Mouse (Mus musculus) lung, postnatal 0 days (tissue): ENCODE measurements around the gene Prdx1. TPM values are rescaled to one million over a fixed set of nuclear protein-coding genes. Genes with fewer than 3 reads are reported as not detected.

Source experiments
- ATAC-seq: fragments of 200-750 bp; cut with Nextera tagmentation; 2 replicates; pipeline ENCODE4 v1.8.0; 2017; ENCODE audit warnings: moderate library complexity
- DNase-seq: peaks from one replicate; pipeline ENCODE4 v3.0.0-alpha.2; 2016; ENCODE audit warnings: low spot score
- H3K27ac ChIP-seq: fragments of 300-500 bp; sonication (generic); 2 replicates; pipeline ENCODE4 v1.5.1; 2014; ENCODE audit warnings: antibody characterized with exemption, mild to moderate bottlenecking, low read length, mixed read lengths
- H3K27me3 ChIP-seq: fragments of 300-500 bp; sonication (generic); replicated peaks from 2 replicates; pipeline ENCODE4 v1.6.1; 2014; ENCODE audit warnings: low read length, mixed read lengths; ENCODE audit not compliant: insufficient read depth
- H3K36me3 ChIP-seq: fragments of 300-500 bp; sonication (generic); 2 replicates; pipeline ENCODE4 v1.6.1; 2014; ENCODE audit warnings: low read length, mixed read lengths; ENCODE audit not compliant: insufficient read depth
- H3K4me1 ChIP-seq: fragments of 300-500 bp; sonication (generic); 2 replicates; pipeline ENCODE4 v1.6.1; 2014; ENCODE audit warnings: antibody characterized with exemption, low read depth, low read length, mixed read lengths; ENCODE audit not compliant: insufficient read depth
- H3K4me2 ChIP-seq: fragments of 300-500 bp; sonication (generic); replicated peaks from 2 replicates; pipeline ENCODE4 v1.6.1; 2014; ENCODE audit warnings: low read depth, mild to moderate bottlenecking, low read length, moderate library complexity, mixed read lengths
- H3K4me3 ChIP-seq: fragments of 300-500 bp; sonication (generic); 2 replicates; pipeline ENCODE4 v1.5.1; 2014; ENCODE audit warnings: low read depth, low read length
- H3K9ac ChIP-seq: fragments of 300-500 bp; sonication (generic); replicated peaks from 2 replicates; pipeline ENCODE4 v1.6.1; 2014; ENCODE audit warnings: low read depth, mild to moderate bottlenecking
- H3K9me3 ChIP-seq: fragments of 300-500 bp; sonication (generic); 2 replicates; pipeline ENCODE4 v1.6.1; 2016; ENCODE audit warnings: low read length, mixed read lengths
- CTCF ChIP-seq: IDR thresholded peaks from 2 replicates; pipeline ENCODE4 v1.5.1; 2016; ENCODE audit warnings: antibody characterized with exemption, mild to moderate bottlenecking
- EP300 ChIP-seq: IDR thresholded peaks from 2 replicates; pipeline ENCODE4 v1.6.1; 2016; ENCODE audit warnings: antibody characterized with exemption, mild to moderate bottlenecking, control low read depth
- WGBS: fragments of 180-500 bp; shearing (Covaris S2); extraction: QIAGEN DNeasy Blood & Tissue Kit; methylation state at CpG from one replicate; pipeline ENCODE4 v1.1.7; 2014; 5-methylcytosine and 5-hydroxymethylcytosine counted together
- polyA plus RNA-seq: library from polyadenylated mRNA; unstranded; fragments of >200 nt; fragmentation: Nextera tagmentation; extraction: Ambion mirVana; gene quantifications from 2 replicates; pipeline ENCODE4 v1.2.1, GENCODE M21; 2015

Prdx1 gene
- polyA plus RNA-seq, 1 experiment from 2014 or later = 1,091 TPM

- H3K4me3 ChIP-seq = no peak overlapping the region
- H3K27ac ChIP-seq = no peak overlapping the region
- H3K9ac ChIP-seq = no peak overlapping the region
- H3K9me3 ChIP-seq = no peaks in the 10 kb centered on the region
- H3K36me3 ChIP-seq = no peaks in the 10 kb centered on the region
- ATAC-seq (no peak), DNase-seq (no peak)
- TF ChIP-seq CTCF (no peak), EP300 (no peak)
- H3K4me2 ChIP-seq = no peak overlapping the region
- WGBS = 71% methylated on average over 5 of the region's 5 CpGs
- H3K27me3 ChIP-seq = no peaks in the 10 kb centered on the region
- H3K4me1 ChIP-seq = no peaks in the 10 kb centered on the region
Measured at GRCm38 (mm10) chr4:116725444-116725843, 40.1 kb downstream of the Prdx1 start.

GRCm38 (mm10) chr4:116727401-116727800 is 42.1 kb downstream of the Prdx1 start:
- no peak for ATAC-seq
- H3K27ac ChIP-seq = no peak overlapping the region
- H3K4me3 ChIP-seq = no peak overlapping the region
- no peak overlapping the region for H3K4me2 ChIP-seq
- H3K9ac ChIP-seq = no peak overlapping the region
- H3K4me1 ChIP-seq = no peaks in the 10 kb centered on the region
- H3K27me3 ChIP-seq = no peaks in the 10 kb centered on the region
- WGBS = 58% methylated on average over 3 of the region's 3 CpGs
- no peak for TF ChIP-seq CTCF
- TF ChIP-seq EP300 = no peak
- no peaks in the 10 kb centered on the region for H3K36me3 ChIP-seq
- H3K9me3 ChIP-seq = no peaks in the 10 kb centered on the region
- no peak for DNase-seq

GRCm38 (mm10) chr4:116729532-116729931 is 44.2 kb downstream of the Prdx1 start:
- TF ChIP-seq CTCF (no peak), EP300 (no peak)
- 77% methylated on average over 3 of the region's 3 CpGs for WGBS

GRCm38 (mm10) chr4:116731077-116731476 is 45.7 kb downstream of the Prdx1 start:
- H3K27ac ChIP-seq = no peak overlapping the region
- 65% methylated on average over 9 of the region's 9 CpGs for WGBS
- H3K9ac ChIP-seq = no peak overlapping the region
- no peaks in the 10 kb centered on the region for H3K9me3 ChIP-seq
- no peaks in the 10 kb centered on the region for H3K27me3 ChIP-seq
- no peak for DNase-seq
- no peaks in the 10 kb centered on the region for H3K36me3 ChIP-seq
- no peaks in the 10 kb centered on the region for H3K4me1 ChIP-seq
- no peak for ATAC-seq
- H3K4me3 ChIP-seq = no peak overlapping the region
- no peak for TF ChIP-seq CTCF
- no peak for TF ChIP-seq EP300
- H3K4me2 ChIP-seq = no peak overlapping the region

More at GRCm38 (mm10) chr4:116729532-116729931, 44.2 kb downstream of the Prdx1 start:
- Histone ChIP-seq H3K27ac (no peak overlapping the region), H3K27me3 (no peaks in the 10 kb centered on the region), H3K4me3 (no peak overlapping the region), H3K36me3 (no peaks in the 10 kb centered on the region), H3K9me3 (no peaks in the 10 kb centered on the region), H3K4me2 (no peak overlapping the region), H3K9ac (no peak overlapping the region), H3K4me1 (no peaks in the 10 kb centered on the region)
- DNase-seq = no peak
- ATAC-seq = no peak

- H3K4me1 ChIP-seq = no peaks in the 10 kb centered on the region
- H3K4me2 ChIP-seq = no peak overlapping the region
- H3K36me3 ChIP-seq = no peaks in the 10 kb centered on the region
- TF ChIP-seq EP300 (no peak), CTCF (no peak)
- H3K4me3 ChIP-seq = no peak overlapping the region
- H3K27ac ChIP-seq = no peak overlapping the region
- H3K27me3 ChIP-seq = no peaks in the 10 kb centered on the region
- ATAC-seq (no peak), DNase-seq (no peak)
- WGBS = 72% methylated on average over 5 of the region's 5 CpGs
- H3K9ac ChIP-seq = no peak overlapping the region
- H3K9me3 ChIP-seq = no peaks in the 10 kb centered on the region
Measured at GRCm38 (mm10) chr4:116732355-116732754, 47.0 kb downstream of the Prdx1 start.

- no peak overlapping the region for H3K4me2 ChIP-seq
- H3K27me3 ChIP-seq = no peaks in the 10 kb centered on the region
- no peak overlapping the region for H3K9ac ChIP-seq
- no peak overlapping the region for H3K4me3 ChIP-seq
- no peak for ATAC-seq
- no peaks in the 10 kb centered on the region for H3K4me1 ChIP-seq
- no peak for TF ChIP-seq CTCF
- no peak for TF ChIP-seq EP300
- H3K9me3 ChIP-seq = no peaks in the 10 kb centered on the region
- no peak overlapping the region for H3K27ac ChIP-seq
- DNase-seq = no peak
- H3K36me3 ChIP-seq = no peaks in the 10 kb centered on the region
- 69% methylated on average over 2 of the region's 2 CpGs for WGBS
Measured at GRCm38 (mm10) chr4:116734996-116735395, 49.7 kb downstream of the Prdx1 start.
